Mouse (Mus musculus): ENCODE results near the gene Gm43552. TPM values are rescaled to one million over a fixed set of nuclear protein-coding genes. Genes with fewer than 3 reads are reported as not detected.

The Gm43552 gene
- not detected in 2 replicates for polyA plus RNA-seq (2012; rRNA removed)

GRCm38 (mm10) chr5:65492716-65493531, at the start of gene Gm43552:
Gene Gm43552, minus strand, starts transcription at chr5:65492833.
- DNase-seq: peak; percentile 95
- Histone ChIP-seq H3K4me1 (replicated peaks; ENCODE audit: control insufficient read depth, insufficient read depth, low read length) (peaks cover 11% of the 10 kb centered on the region), H3K27ac (ENCODE audit: control insufficient read depth, insufficient read depth, low read length) (peak within 1 kb of the TSS; percentile 85), H3K36me3 (ENCODE audit: control insufficient read depth, insufficient read depth, low read length) (no peaks in the 10 kb centered on the region), H3K27me3 (ENCODE audit: control insufficient read depth, insufficient read depth, low read length) (no peaks in the 10 kb centered on the region), H3K4me3 (ENCODE audit: control insufficient read depth, insufficient read depth, low read length) (peak within 1 kb of the TSS; percentile 83)
- TF ChIP-seq POLR2A (IDR thresholded peaks at IDR 0.05; ENCODE audit: control insufficient read depth, extremely low read depth, insufficient read depth, low read length, poor library complexity) (peak; percentile 89), CTCF (IDR thresholded peaks at IDR 0.05; ENCODE audit: borderline replicate concordance, control insufficient read depth, extremely low read depth, insufficient read depth, low read length, poor library complexity) (0 out of 2 replicates have a peak, but pooled peaks have one; percentile 37)
- WGBS: under 1% methylated on average over 69 of the region's 69 CpGs

- WGBS: 73% methylated on average over 3 of the region's 3 CpGs
- Histone ChIP-seq H3K36me3 (ENCODE audit: control insufficient read depth, insufficient read depth, low read length) (no peaks in the 10 kb centered on the region), H3K4me1 (replicated peaks; ENCODE audit: control insufficient read depth, insufficient read depth, low read length) (peaks cover 4% of the 10 kb centered on the region), H3K27me3 (ENCODE audit: control insufficient read depth, insufficient read depth, low read length) (no peaks in the 10 kb centered on the region), H3K27ac (ENCODE audit: control insufficient read depth, insufficient read depth, low read length) (no peak overlapping the region), H3K4me3 (ENCODE audit: control insufficient read depth, insufficient read depth, low read length) (no peak overlapping the region)
- no peak for TF ChIP-seq POLR2A (IDR thresholded peaks at IDR 0.05; ENCODE audit: control insufficient read depth, extremely low read depth, insufficient read depth, low read length, poor library complexity)
- TF ChIP-seq CTCF (IDR thresholded peaks at IDR 0.05; ENCODE audit: borderline replicate concordance, control insufficient read depth, extremely low read depth, insufficient read depth, low read length, poor library complexity): no peak
- DNase-seq: no peak
Measured at GRCm38 (mm10) chr5:65541889-65542288, 49.3 kb upstream of the Gm43552 start.

- no peak for DNase-seq
- Histone ChIP-seq H3K36me3 (ENCODE audit: control insufficient read depth, insufficient read depth, low read length) (no peaks in the 10 kb centered on the region), H3K27me3 (ENCODE audit: control insufficient read depth, insufficient read depth, low read length) (no peaks in the 10 kb centered on the region), H3K4me1 (replicated peaks; ENCODE audit: control insufficient read depth, insufficient read depth, low read length) (peaks cover 6% of the 10 kb centered on the region), H3K4me3 (ENCODE audit: control insufficient read depth, insufficient read depth, low read length) (no peak overlapping the region), H3K27ac (ENCODE audit: control insufficient read depth, insufficient read depth, low read length) (no peak overlapping the region)
- TF ChIP-seq POLR2A (IDR thresholded peaks at IDR 0.05; ENCODE audit: control insufficient read depth, extremely low read depth, insufficient read depth, low read length, poor library complexity) (no peak), CTCF (IDR thresholded peaks at IDR 0.05; ENCODE audit: borderline replicate concordance, control insufficient read depth, extremely low read depth, insufficient read depth, low read length, poor library complexity) (no peak)
- WGBS: 85% methylated on average over 3 of the region's 3 CpGs
Measured at GRCm38 (mm10) chr5:65539786-65540185, 47.2 kb upstream of the Gm43552 start.

DNA sequence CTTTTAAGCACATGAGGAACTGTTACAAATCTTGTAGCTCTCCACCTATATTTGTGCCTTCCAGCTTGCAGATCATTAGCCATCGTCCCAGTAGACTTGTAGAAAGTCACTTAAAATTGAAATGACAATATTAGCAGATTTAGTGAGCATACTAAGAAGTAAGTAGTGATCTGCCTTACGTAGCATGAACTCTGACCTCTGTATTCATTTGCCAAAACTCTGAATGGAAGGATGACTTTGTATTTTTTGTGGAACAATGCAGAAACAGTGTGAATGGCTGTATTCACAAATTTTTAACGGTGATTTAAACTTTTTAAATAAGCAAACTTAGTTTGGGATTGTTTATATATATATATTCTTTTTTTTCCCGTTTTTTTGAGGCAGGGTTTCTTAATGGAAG, 46.2 kb upstream of the Gm43552 start:
- TF ChIP-seq CTCF (IDR thresholded peaks at IDR 0.05; ENCODE audit: borderline replicate concordance, control insufficient read depth, extremely low read depth, insufficient read depth, low read length, poor library complexity): no peak
- TF ChIP-seq POLR2A (IDR thresholded peaks at IDR 0.05; ENCODE audit: control insufficient read depth, extremely low read depth, insufficient read depth, low read length, poor library complexity): no peak
- peaks cover 6% of the 10 kb centered on the region for H3K4me1 ChIP-seq (replicated peaks; ENCODE audit: control insufficient read depth, insufficient read depth, low read length)
- no peaks in the 10 kb centered on the region for H3K27me3 ChIP-seq (ENCODE audit: control insufficient read depth, insufficient read depth, low read length)
- no peak overlapping the region for H3K27ac ChIP-seq (ENCODE audit: control insufficient read depth, insufficient read depth, low read length)
- no peaks in the 10 kb centered on the region for H3K36me3 ChIP-seq (ENCODE audit: control insufficient read depth, insufficient read depth, low read length)
- no peak for DNase-seq
- 49% methylated on average over 4 of the region's 4 CpGs for WGBS
- no peak overlapping the region for H3K4me3 ChIP-seq (ENCODE audit: control insufficient read depth, insufficient read depth, low read length)

DNA sequence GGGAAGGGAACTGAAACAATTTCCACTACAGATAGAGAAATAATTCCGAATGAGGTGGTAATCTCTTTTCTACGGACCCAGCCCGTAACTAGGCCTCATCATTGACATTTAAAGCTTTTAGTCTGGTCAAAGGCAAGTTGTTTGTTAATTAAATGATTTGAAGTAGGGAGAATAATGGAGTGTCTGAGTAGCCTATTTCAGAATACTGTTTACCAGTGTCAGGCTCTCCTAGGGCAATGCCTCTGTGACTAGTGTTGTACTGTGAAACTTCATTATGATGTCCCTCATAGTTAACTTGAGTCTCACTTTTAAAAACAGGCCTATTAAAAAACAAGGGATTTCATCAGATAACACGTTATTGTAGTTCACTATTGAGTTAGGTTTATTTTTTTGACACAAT, 45.5 kb upstream of the Gm43552 start:
- Histone ChIP-seq H3K4me3 (ENCODE audit: control insufficient read depth, insufficient read depth, low read length) (peak overlapping the region; percentile 63), H3K36me3 (ENCODE audit: control insufficient read depth, insufficient read depth, low read length) (no peaks in the 10 kb centered on the region), H3K4me1 (replicated peaks; ENCODE audit: control insufficient read depth, insufficient read depth, low read length) (peaks cover 6% of the 10 kb centered on the region), H3K27ac (ENCODE audit: control insufficient read depth, insufficient read depth, low read length) (peak overlapping the region; percentile 69), H3K27me3 (ENCODE audit: control insufficient read depth, insufficient read depth, low read length) (no peaks in the 10 kb centered on the region)
- DNase-seq: no peak
- WGBS: 1% methylated on average over 4 of the region's 4 CpGs
- TF ChIP-seq POLR2A (IDR thresholded peaks at IDR 0.05; ENCODE audit: control insufficient read depth, extremely low read depth, insufficient read depth, low read length, poor library complexity): no peak
- no peak for TF ChIP-seq CTCF (IDR thresholded peaks at IDR 0.05; ENCODE audit: borderline replicate concordance, control insufficient read depth, extremely low read depth, insufficient read depth, low read length, poor library complexity)

- Histone ChIP-seq H3K4me3 (ENCODE audit: control insufficient read depth, insufficient read depth, low read length) (peak overlapping the region; percentile 63), H3K4me1 (replicated peaks; ENCODE audit: control insufficient read depth, insufficient read depth, low read length) (peaks cover 6% of the 10 kb centered on the region), H3K27ac (ENCODE audit: control insufficient read depth, insufficient read depth, low read length) (peak overlapping the region; percentile 69), H3K27me3 (ENCODE audit: control insufficient read depth, insufficient read depth, low read length) (no peaks in the 10 kb centered on the region), H3K36me3 (ENCODE audit: control insufficient read depth, insufficient read depth, low read length) (no peaks in the 10 kb centered on the region)
- peak; percentile 46 for DNase-seq
- peak; percentile 36; the same call in 1 of the 2 replicates for TF ChIP-seq CTCF (IDR thresholded peaks at IDR 0.05; ENCODE audit: borderline replicate concordance, control insufficient read depth, extremely low read depth, insufficient read depth, low read length, poor library complexity)
- no peak for TF ChIP-seq POLR2A (IDR thresholded peaks at IDR 0.05; ENCODE audit: control insufficient read depth, extremely low read depth, insufficient read depth, low read length, poor library complexity)
- under 1% methylated on average over 53 of the region's 59 CpGs for WGBS
Measured at GRCm38 (mm10) chr5:65537420-65538071, 44.9 kb upstream of the Gm43552 start.
